Mouse (Mus musculus) liver, embryonic 14.5 days (tissue): ENCODE measurements around the gene Ier3. TPM values are rescaled to one million over a fixed set of nuclear protein-coding genes. Genes with fewer than 3 reads are reported as not detected.
A peak's percentile ranks its signal among the peaks of the same experiment; 100 is the strongest.

Experiments used
- ATAC-seq: fragments of 200-750 bp; cut with Nextera tagmentation; 2 replicates; pipeline ENCODE4 v1.8.0; 2017; ENCODE audit warnings: moderate number of reproducible peaks, mild to moderate bottlenecking, moderate library complexity; ENCODE audit not compliant: insufficient read depth
- DNase-seq, 3 experiments: peaks; one replicate each; pipeline ENCODE4 v3.0.0-alpha.2; 2012 to 2013; ENCODE audit warnings: low read depth in 3 of 3, low spot score in 3 of 3
- H3K27ac ChIP-seq: fragments of 300-500 bp; sonication (generic); 2 replicates; pipeline ENCODE4 v1.5.1; 2014; ENCODE audit warnings: moderate library complexity, mild to moderate bottlenecking, control low read depth, inconsistent platforms
- H3K27me3 ChIP-seq: fragments of 300-500 bp; sonication (generic); 2 replicates; pipeline ENCODE4 v1.6.1; 2014; ENCODE audit warnings: mild to moderate bottlenecking, low read length, moderate library complexity; ENCODE audit not compliant: control insufficient read depth, insufficient read depth
- H3K36me3 ChIP-seq: fragments of 300-500 bp; sonication (generic); replicated peaks from 2 replicates; pipeline ENCODE4 v1.6.1; 2014; ENCODE audit warnings: low read depth; ENCODE audit not compliant: control insufficient read depth, insufficient read depth
- H3K4me1 ChIP-seq, 2 experiments: fragments of 200-500 bp in 1 of 2; fragments of 300-500 bp in 1 of 2; sonication (generic) in 1 of 2; replicated peaks; 2 replicates each; pipeline ENCODE4 v1.6.1; 2012 to 2014; ENCODE audit warnings: antibody characterized with exemption in 1 of 2, inconsistent platforms in 1 of 2, low read length in 1 of 2; ENCODE audit not compliant: control insufficient read depth in 2 of 2, insufficient read depth in 2 of 2
- H3K4me2 ChIP-seq: fragments of 300-500 bp; sonication (generic); 2 replicates; pipeline ENCODE4 v1.6.1; 2014; ENCODE audit warnings: low read depth, mild to moderate bottlenecking, control low read depth, moderate library complexity
- H3K4me3 ChIP-seq, 2 experiments: fragments of 200-500 bp in 1 of 2; fragments of 300-500 bp in 1 of 2; sonication (generic) in 1 of 2; 2 replicates each; pipeline ENCODE4 v1.5.1; 2012 to 2014; ENCODE audit warnings: low read depth in 2 of 2, low read length in 2 of 2, mild to moderate bottlenecking in 2 of 2, control low read depth in 1 of 2, inconsistent platforms in 1 of 2, moderate library complexity in 1 of 2; ENCODE audit not compliant: insufficient read depth in 1 of 2
- H3K9ac ChIP-seq: fragments of 300-500 bp; sonication (generic); replicated peaks from 2 replicates; pipeline ENCODE4 v1.6.1; 2014; ENCODE audit warnings: mild to moderate bottlenecking, control low read depth, moderate library complexity
- H3K9me3 ChIP-seq: fragments of 300-500 bp; sonication (generic); 2 replicates; pipeline ENCODE4 v1.6.1; 2016; ENCODE audit warnings: low read length, mixed read lengths; ENCODE audit not compliant: control insufficient read depth
- CTCF ChIP-seq: IDR thresholded peaks from 2 replicates; pipeline ENCODE4 v1.5.1; 2016; ENCODE audit warnings: antibody characterized with exemption, low read depth, control low read depth
- EP300 ChIP-seq: IDR thresholded peaks from 2 replicates; pipeline ENCODE4 v1.6.1; 2016; ENCODE audit warnings: antibody characterized with exemption, low read depth
- WGBS: fragments of 180-500 bp; shearing (Covaris S2); extraction: QIAGEN DNeasy Blood & Tissue Kit; methylation state at CpG from one replicate; pipeline ENCODE4 v1.1.7; 2014; ENCODE audit not compliant: insufficient replicate concordance; 5-methylcytosine and 5-hydroxymethylcytosine counted together
- polyA plus RNA-seq, 2 experiments: library from polyadenylated mRNA; depleted of rRNA in 1 of 2; stranded (reverse) in 1 of 2; unstranded in 1 of 2; fragments of >200 nt; fragmentation: Nextera tagmentation in 1 of 2; extraction: Ambion mirVana in 1 of 2; gene quantifications; 2 replicates each; pipeline versions ENCODE4 v1.2.1 to v1.2.3; 2012 to 2014

Ier3 gene
- polyA plus RNA-seq, 2 experiments = 11.0 to 11.6 TPM

- Histone ChIP-seq H3K27me3 (no peaks in the 10 kb centered on the region), H3K4me1 (peaks cover 34 to 43% of the 10 kb centered on the region in 2 experiments), H3K36me3 (peaks cover 25% of the 10 kb centered on the region), H3K9me3 (no peaks in the 10 kb centered on the region), H3K27ac (peak overlapping the region; percentile 96), H3K4me3 (peak overlapping the region; percentile 50 to 74), H3K4me2 (peak overlapping the region; percentile 96), H3K9ac (peak overlapping the region; percentile 59)
- no peak for ATAC-seq
- whole genome bisulfite sequencing = 42% methylated on average over 14 of the region's 14 CpGs
- no peak for DNase-seq
- TF ChIP-seq EP300 (no peak), CTCF (no peak)
Measured at GRCm38 (mm10) chr17:35840561-35840960, 19.1 kb downstream of the Ier3 start.

- peak within 1 kb of the TSS; percentile 83 for H3K9ac ChIP-seq
- ATAC-seq = peak; percentile 84
- no peaks in the 10 kb centered on the region for H3K9me3 ChIP-seq
- under 1% methylated on average over 59 of the region's 59 CpGs for WGBS
- TF ChIP-seq EP300 = peak; percentile 78
- peak; percentile 54 for TF ChIP-seq CTCF
- peak within 1 kb of the TSS; percentile 74 to 86 for H3K4me3 ChIP-seq
- peaks cover 25% of the 10 kb centered on the region for H3K36me3 ChIP-seq
- H3K4me1 ChIP-seq = peaks cover 27 to 37% of the 10 kb centered on the region in 2 experiments
- DNase-seq = peak; percentile 100
- H3K27me3 ChIP-seq = no peaks in the 10 kb centered on the region
- H3K27ac ChIP-seq = peak within 1 kb of the TSS; percentile 96
- H3K4me2 ChIP-seq = peak within 1 kb of the TSS; percentile 96
Measured at GRCm38 (mm10) chr17:35841076-35841950, 19.8 kb downstream of the Ier3 start, which contains the start of gene Mdc1. Gene Mdc1 (plus strand): TSS chr17:35841515.

- ATAC-seq = no peak
- peak overlapping the region; percentile 82 for H3K4me2 ChIP-seq
- H3K27ac ChIP-seq = peak overlapping the region; percentile 88
- no peak for DNase-seq
- 6% methylated on average over 11 of the region's 11 CpGs for WGBS
- H3K9me3 ChIP-seq = no peaks in the 10 kb centered on the region
- peak overlapping the region; percentile 74 to 86 for H3K4me3 ChIP-seq
- no peaks in the 10 kb centered on the region for H3K27me3 ChIP-seq
- H3K36me3 ChIP-seq = peaks cover 27% of the 10 kb centered on the region
- H3K4me1 ChIP-seq = peaks cover 24 to 35% of the 10 kb centered on the region in 2 experiments
- H3K9ac ChIP-seq = peak overlapping the region; percentile 83
- no peak for TF ChIP-seq EP300
- no peak for TF ChIP-seq CTCF
Measured at GRCm38 (mm10) chr17:35842006-35842405, 20.5 kb downstream of the Ier3 start.

GRCm38 (mm10) chr17:35843514-35843913 is 22.0 kb downstream of the Ier3 start:
- H3K4me2 ChIP-seq = no peak overlapping the region
- no peaks in the 10 kb centered on the region for H3K9me3 ChIP-seq
- DNase-seq = no peak
- peaks cover 22 to 34% of the 10 kb centered on the region in 2 experiments for H3K4me1 ChIP-seq
- H3K9ac ChIP-seq = no peak overlapping the region
- TF ChIP-seq EP300 (no peak), CTCF (peak; percentile 47)
- H3K4me3 ChIP-seq = no peak overlapping the region
- H3K27me3 ChIP-seq = no peaks in the 10 kb centered on the region
- no peak for ATAC-seq
- H3K36me3 ChIP-seq = peaks cover 42% of the 10 kb centered on the region
- no peak overlapping the region for H3K27ac ChIP-seq
- 87% methylated on average over 3 of the region's 3 CpGs for WGBS

- DNase-seq (no peak), ATAC-seq (no peak)
- Histone ChIP-seq H3K27me3 (no peaks in the 10 kb centered on the region), H3K4me2 (no peak overlapping the region), H3K4me1 (peaks cover 10 to 13% of the 10 kb centered on the region in 2 experiments), H3K27ac (no peak overlapping the region), H3K4me3 (no peak overlapping the region), H3K36me3 (peaks cover 83% of the 10 kb centered on the region), H3K9me3 (no peaks in the 10 kb centered on the region), H3K9ac (no peak overlapping the region)
- WGBS = 63% methylated on average over 1 of the region's 1 CpGs
- TF ChIP-seq CTCF = peak; percentile 33
- no peak for TF ChIP-seq EP300
Measured at GRCm38 (mm10) chr17:35848112-35848511, 26.6 kb downstream of the Ier3 start.
